Mouse (Mus musculus): ENCODE data around the gene Frrs1. TPM values are rescaled to one million over a fixed set of nuclear protein-coding genes. Genes with fewer than 3 reads are reported as not detected.

The Frrs1 gene
- total RNA-seq, 1 experiment from 2014 or later = 8.6 TPM

DNA sequence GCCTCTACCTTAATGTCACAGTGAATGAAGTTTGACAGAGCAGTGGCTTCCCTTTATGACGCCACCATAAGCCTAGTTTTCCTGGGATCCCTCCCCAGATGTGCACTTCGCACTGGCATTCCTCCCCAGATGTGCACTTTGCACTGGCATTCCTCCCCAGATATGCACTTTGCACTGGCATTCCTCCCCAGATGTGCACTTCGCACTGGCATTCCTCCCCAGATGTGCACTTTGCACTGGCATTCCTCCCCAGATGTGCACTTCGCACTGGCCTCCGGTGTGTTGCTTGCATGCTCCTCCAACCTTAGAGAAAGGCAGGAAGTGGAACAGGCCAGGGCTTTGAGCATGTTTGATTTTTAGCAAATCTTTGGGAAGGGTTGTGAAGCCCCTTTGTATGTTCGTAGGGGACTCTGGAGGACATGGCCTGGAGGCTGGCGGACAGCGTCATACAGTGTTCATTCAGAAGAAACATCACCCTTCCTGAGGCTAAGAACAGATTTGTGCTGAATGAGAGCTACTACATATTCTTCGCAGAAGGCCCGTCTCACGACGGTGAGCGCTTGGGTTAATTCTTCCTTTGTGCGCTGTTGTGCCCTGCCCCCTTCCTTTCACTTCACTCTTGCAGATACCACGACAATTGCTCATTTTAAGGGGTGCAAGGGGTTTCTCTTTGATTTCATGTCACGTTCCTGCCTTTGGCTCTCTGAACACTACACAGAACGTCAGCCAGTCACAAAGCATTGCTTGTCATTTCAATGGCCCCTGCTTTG, 32.4 kb downstream of the Frrs1 start:
- no peak for ATAC-seq (ENCODE audit: extremely low read depth, insufficient number of reproducible peaks, low FRiP score, poor library complexity, severe bottlenecking)

DNA sequence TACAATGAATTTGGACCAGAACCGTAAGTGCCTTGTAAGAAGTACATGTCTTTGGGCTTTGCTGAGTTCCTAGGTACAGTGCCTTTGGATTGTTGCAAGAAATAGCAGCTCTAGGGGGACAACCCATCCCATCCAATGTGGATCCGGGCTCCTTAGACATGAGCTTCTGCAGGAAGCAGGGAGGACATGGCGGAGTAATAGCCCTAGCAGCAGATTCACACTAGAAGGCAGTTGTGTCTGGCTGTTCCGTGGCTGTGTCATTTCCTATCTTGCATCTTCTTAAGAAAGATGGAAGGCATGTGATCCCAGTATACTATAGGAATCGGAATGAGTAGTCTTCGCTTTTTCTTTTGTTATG, 32.9 kb downstream of the Frrs1 start:
- no peak for ATAC-seq (ENCODE audit: extremely low read depth, insufficient number of reproducible peaks, low FRiP score, poor library complexity, severe bottlenecking)

DNA sequence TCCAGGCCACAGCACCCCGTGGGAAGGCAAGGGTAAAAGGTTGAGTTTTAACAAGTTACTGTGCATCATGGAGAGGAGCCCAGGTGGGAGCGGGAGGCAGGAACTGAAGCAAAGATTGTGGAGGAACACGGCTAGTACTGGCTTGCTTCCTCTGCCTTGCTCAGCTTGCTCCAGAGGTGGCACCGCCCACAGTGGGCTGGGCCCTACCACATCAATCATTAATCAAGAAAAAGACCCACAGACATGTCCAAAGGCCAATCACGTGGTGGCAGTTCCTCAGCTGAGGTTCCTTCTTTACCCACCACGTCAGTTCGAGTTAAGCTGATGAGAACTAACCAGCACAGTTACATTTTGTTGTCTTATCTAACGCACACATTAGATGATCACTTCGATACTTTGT, 33.6 kb downstream of the Frrs1 start:
- ATAC-seq (ENCODE audit: extremely low read depth, insufficient number of reproducible peaks, low FRiP score, poor library complexity, severe bottlenecking) = no peak

DNA sequence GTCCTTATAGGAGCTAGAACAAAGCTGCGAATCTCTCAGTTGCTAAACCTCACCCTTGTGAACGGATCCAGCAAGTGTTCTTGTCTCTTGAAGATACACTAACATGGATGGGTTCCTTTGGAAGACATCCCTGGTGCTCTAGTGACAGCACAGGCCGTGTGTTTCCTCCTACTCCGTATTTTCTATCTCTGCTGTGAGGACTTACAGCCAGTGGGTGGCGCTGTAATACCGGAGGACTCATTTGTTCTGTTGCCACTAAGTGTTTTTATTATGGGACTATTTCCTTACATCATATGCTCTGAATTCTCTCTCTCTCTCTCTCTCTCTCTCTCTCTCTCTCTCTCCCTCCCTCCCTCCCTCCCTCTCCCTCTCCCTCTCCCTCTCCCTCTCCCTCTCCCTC, 44.9 kb downstream of the Frrs1 start:
- ATAC-seq (ENCODE audit: extremely low read depth, insufficient number of reproducible peaks, low FRiP score, poor library complexity, severe bottlenecking) = no peak

DNA sequence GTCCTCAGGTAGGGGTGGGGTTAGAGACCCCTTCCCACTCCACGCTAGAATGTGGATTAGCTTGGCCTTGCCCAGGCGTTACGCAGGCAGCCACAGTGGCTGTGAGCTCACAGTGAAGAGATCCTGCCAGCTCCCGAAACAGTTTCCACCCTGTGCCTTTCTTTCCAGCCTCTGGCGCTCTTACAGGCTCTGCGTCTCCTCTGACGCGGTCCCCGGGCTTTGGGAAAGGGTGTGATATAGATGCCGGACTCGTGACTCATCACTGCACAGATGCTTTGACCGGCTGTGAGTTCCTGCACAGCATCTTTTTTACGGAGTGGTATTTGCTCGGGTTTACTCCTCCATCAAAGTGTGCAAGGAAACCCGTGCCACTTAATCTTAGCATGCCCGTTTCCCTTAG, 46.6 kb downstream of the Frrs1 start:
- ATAC-seq (ENCODE audit: extremely low read depth, insufficient number of reproducible peaks, low FRiP score, poor library complexity, severe bottlenecking) = no peak

DNA sequence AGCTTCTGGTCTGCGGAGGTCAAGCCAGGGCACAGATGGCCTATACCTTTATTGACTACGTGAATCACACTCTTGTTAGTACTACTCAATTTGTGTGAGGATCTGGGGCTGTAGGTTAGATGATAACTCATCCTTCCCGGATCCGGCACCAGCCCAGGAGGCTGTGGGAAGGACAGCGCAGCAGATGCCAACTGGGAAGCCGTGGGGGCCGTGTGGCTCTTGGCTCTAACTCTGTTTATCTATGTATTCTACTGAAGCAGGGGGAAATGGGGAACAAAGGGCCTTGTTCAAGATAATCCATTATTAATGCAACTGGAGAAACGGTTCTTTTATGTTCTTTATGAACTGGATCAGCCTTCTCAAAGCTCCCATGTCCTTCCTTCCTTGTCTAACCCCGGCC, 47.3 kb downstream of the Frrs1 start:
- no peak for ATAC-seq (ENCODE audit: extremely low read depth, insufficient number of reproducible peaks, low FRiP score, poor library complexity, severe bottlenecking)

DNA sequence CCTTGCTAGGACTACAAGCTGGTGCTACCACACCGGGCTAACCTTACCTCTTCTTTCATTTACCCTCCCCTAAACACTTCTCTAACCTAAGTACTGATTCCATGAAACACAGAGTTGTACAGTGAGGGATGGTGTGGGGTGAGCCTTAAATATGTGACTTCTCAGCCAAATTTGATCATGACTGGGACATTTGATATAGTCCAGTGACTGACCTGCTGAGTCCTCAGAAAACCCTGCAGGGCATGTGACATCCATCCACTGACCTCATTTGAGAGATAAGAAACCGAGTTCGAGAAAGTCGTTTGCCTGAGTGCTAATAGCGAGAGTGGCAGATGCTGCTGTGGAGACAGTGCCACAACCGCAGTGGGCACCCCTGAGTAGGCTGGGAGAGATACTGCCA, 55.1 kb downstream of the Frrs1 start:
- ATAC-seq (ENCODE audit: extremely low read depth, insufficient number of reproducible peaks, low FRiP score, poor library complexity, severe bottlenecking) = no peak

DNA sequence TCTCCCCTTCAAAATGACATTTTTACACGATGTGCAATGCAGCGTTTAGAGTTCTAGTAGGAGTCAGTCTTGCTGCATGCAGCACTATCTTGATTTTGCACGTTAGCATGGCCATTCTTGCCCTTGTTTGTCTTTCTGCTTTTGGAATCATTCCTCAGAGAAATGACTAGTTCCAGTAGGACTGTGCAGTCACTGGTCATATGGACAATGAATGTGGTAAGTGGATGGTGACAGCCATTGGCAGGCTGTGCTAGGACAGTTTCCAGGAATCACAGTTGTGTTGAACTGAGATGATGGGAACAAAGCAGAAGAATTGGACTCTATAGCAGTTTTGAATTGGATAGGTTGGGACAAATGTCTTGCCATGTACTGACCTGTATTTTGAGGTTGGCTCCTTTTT, 55.7 kb downstream of the Frrs1 start:
- ATAC-seq (ENCODE audit: extremely low read depth, insufficient number of reproducible peaks, low FRiP score, poor library complexity, severe bottlenecking) = no peak

DNA sequence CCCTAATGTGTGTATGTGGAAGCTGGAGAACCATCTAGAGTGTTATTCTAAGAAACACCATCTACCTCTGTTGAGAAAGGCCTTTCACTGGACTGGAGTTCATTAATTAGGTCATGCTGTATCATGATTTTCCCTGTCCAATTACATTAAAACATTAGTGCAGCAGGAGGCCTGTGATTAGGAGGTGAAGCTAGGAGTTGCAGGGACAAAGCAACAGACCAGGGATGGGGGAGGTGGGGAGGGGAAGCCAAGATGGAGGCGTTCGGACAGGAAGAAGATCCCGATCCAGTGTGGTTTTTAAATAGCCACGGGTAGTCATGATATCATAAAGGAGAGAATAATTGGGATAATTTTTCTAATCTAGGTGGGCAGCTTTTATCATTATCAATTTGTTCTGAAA, 57.8 kb downstream of the Frrs1 start:
- ATAC-seq (ENCODE audit: extremely low read depth, insufficient number of reproducible peaks, low FRiP score, poor library complexity, severe bottlenecking) = no peak

DNA sequence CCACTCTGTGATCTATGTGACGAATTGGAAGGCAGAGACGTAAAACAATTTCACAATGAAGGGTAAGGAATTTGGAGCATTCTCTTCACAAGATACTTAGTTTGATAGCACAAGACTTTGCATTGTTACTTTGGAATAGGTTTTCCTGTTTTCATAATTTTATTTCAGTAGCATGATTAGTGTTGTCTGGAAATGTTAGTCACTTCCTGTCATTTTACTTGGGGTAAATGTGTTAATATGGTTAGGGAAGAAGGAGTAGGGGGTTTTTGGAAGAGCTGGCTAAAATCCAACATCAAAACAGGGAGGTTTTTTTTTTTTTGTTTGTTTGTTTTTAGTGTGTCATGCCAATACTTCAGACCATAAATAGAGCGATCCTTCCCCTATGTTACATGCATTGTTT, 62.3 kb downstream of the Frrs1 start:
- ATAC-seq (ENCODE audit: extremely low read depth, insufficient number of reproducible peaks, low FRiP score, poor library complexity, severe bottlenecking) = no peak

DNA sequence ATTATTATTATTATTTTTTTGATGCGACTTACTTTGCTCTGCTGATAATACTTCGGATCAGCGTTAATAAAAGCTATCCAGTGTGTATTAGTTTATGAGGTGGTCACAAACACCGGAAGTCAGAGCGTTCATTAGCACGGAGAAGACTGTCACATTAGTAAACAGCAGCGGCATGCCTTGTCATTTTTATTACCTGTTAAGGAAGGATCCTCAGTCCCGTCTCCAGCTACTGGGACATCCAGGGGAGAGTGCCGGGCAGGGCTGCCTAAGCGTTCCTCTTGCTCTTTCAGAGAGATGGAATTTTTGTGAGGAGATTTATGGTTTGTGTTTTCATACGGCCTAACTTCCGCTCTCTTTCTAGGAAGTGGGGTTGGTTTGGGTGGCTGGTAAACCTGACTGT, 63.8 kb downstream of the Frrs1 start:
- no peak for ATAC-seq (ENCODE audit: extremely low read depth, insufficient number of reproducible peaks, low FRiP score, poor library complexity, severe bottlenecking)

DNA sequence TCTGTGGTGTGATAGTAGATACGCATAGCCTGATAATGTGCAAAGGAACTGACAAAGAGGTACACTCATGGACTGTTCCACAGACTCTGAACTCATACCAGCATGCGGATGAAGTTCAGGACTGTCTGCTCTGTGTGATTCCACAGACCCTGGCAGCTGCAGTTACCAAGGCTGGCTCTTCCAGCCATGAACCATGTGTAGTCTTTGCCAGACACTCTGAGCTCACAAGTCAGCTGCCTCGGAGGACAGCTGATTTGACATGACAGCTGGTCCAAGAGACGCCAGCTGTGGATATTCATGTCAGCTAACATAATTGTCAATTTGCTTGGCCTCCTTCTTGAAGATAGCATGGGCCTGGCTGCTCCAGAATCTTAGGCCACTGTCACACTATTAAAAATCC, 69.7 kb downstream of the Frrs1 start:
- no peak for ATAC-seq (ENCODE audit: extremely low read depth, insufficient number of reproducible peaks, low FRiP score, poor library complexity, severe bottlenecking)

DNA sequence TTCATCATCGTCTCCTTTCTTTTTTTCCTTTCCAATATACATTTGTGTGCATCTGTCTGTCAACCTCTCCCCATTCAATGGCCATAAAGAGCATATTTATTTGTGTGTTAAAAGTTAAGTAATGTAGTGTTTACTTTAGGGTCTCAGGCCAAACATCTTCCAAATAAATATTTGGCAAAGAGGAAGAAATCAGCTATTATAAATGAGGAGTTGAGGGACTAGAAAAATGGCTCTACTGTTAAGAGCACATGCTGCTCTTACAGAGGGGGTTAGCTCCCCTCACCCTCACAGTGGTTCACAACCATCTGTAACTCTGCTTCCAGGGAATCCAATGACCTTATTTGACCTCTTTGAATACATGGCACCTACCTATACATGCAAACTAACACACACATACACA, 73.9 kb downstream of the Frrs1 start:
- ATAC-seq (ENCODE audit: extremely low read depth, insufficient number of reproducible peaks, low FRiP score, poor library complexity, severe bottlenecking) = no peak

DNA sequence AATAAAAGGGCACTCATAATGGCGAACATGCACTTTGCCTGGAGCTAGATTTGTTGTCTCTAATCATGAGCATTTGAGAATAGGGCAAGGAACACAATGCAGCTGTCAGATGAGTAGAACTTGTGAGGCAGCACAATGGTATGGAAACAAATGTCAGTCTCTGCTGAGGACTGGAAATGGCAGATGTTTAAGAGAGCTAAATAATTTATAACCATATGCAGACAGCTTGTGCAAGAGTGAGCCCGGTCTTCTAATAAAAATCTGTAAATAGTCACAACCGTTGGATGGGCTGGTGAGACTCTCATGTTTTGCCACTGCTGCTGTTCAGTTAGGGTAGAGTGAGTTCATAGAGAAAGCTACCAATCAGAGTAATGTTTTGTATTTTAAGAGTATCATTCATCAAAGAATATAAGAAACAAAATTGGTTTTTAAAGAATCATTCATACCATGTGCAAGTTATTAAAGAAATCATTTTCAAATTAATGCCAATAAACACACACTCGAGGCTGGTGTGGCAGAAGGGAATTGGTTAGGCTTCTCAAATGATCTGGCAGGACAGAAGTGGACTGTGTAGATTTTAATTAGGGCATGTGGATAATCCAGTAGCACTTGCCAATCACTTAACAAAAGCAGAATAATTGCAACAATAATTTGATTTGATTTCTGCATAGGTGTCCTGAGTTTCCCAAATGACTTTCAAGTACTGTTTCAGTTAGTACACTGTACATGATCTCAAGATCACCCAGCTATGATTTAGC, 77.8 kb downstream of the Frrs1 start:
- ATAC-seq (ENCODE audit: extremely low read depth, insufficient number of reproducible peaks, low FRiP score, poor library complexity, severe bottlenecking) = no peak

DNA sequence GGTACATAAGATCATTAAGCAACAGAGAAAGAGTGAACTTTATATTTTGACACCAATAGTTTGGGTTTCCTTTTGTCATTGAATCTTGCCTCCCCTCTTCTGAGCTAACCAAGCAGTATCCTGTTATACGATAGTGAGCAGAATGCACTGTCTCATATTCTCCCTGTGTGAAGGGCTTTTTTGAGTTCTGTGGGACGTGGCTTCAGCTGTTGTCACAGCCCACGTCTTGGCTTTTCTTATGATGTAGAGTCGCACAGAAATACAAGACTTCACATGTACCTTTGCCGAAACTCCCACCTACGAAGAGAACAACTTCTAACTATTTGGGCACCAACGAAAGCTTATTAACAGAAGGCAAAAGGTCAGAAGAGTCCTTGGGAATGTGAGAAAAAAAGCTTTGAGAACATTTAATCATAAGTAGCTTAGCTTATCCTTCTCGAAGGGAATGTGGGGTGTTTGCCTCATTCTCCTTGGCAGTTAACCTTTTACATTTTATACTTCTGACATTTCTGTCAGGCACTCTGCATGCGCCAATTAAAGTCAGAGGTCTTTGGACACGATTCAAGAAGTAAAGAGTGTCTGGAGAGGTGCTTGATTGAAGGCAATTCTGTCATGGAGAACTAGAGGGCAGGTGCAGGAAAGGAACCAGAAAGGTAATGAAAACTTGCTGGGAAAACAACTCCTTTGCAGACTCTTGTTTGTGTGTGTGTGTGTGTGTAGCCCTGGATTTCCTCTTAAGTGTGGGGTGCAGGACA, 81.7 kb downstream of the Frrs1 start:
- ATAC-seq (ENCODE audit: extremely low read depth, insufficient number of reproducible peaks, low FRiP score, poor library complexity, severe bottlenecking) = no peak

DNA sequence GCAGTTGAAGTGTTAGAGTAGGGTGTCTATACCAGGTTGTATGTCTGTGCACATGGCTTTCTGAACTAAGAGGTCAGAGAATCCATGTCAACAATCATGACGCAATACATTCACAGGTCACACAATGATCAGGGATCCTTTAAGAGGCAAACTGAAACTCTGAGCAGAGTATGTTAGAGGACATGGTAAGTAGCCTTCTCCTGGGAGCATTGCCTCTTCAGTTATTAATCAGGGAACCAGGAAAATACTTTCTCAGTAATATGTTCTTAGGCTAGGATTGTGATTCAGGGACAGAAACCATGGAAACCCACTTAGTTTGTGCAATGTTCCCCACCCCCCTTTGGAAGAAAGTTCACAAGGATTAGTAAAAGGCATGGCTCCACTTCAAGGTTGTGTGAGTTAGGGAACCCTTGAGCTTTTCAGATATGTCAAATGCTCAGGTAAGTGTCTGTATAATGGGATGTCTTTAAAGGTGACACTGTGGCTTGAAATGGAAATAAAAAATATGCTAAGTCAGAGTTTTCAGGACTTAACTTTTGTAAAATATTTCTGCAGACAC, 82.4 kb downstream of the Frrs1 start:
- ATAC-seq (ENCODE audit: extremely low read depth, insufficient number of reproducible peaks, low FRiP score, poor library complexity, severe bottlenecking) = no peak

DNA sequence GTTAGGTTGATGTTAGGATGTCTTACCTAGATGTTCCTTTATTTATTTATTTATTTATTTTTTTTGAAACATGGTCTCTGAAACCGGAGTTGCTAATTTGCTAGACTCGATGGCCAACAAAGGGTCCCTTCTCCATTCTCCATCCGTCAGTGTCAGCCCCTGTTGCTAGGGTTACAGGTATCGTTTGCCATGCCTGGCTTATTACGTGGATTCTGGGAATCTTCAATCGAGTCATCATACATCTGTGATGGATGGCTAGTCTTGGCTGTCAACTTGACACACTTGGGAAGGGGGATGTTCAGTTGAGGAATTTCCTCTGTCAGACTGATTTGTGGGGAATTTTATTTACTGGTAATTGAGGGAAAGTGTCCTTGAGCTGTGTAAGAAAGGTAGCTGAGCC, 83.5 kb downstream of the Frrs1 start:
- no peak for ATAC-seq (ENCODE audit: extremely low read depth, insufficient number of reproducible peaks, low FRiP score, poor library complexity, severe bottlenecking)

DNA sequence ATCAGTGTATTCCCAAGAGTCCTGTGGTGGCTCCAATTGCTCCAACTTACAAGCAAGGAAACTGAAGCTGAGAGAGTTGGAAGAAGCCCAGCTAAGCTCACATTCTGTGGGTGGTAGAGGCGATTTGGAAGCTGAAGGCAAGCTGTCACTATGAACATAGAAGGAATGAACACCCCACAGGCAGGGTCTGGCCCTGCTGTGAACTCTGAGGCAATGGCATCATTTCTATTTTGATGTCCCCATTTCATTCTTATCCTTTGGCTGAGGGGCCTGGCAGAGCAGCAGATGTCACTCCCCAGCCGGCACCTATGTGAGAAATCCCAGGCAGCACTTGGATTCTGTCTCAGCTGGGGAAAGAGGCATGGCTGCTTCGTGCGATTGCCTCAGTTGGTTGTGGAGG, 84.2 kb downstream of the Frrs1 start:
- no peak for ATAC-seq (ENCODE audit: extremely low read depth, insufficient number of reproducible peaks, low FRiP score, poor library complexity, severe bottlenecking)

DNA sequence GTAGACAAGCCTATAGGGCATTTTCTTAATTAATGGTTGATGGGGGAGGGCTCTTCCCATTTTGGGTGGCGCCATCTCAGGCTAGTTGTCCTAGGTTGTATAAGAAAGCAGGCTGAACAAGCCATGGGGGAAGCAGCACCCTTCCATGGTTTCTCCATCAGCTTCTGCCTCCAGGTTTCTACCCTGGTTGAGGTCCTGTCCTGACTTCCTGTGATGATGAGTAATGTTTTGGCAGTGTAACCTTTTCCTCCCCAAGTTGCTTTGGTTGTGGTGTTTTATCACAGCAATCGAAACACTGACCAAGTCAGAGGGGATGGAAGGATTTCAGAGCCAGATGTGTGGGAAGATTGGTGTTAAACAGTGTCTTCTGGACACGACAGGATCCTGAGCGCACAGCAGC, 87.2 kb downstream of the Frrs1 start:
- ATAC-seq (ENCODE audit: extremely low read depth, insufficient number of reproducible peaks, low FRiP score, poor library complexity, severe bottlenecking) = no peak

DNA sequence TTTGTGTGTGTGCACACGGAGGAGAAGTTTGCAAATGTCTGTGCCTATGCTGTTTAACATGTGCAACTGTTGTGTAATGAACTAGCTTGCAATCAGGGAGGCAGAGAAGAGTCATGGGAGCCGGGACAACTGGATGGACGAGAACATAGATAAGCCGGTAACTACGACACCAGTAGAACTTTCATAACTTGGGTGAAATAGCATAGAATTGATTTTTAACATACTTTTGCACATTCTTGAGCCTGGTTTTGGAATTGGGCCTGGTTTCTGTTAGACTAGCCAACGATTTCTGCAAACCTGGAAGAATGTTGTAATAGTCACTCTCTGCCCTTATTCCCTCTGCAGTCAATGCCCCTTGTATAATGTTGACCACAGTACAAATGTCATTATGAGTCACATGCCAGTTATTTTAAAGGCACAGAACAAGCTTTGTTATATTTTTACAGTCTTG, 91.4 kb downstream of the Frrs1 start:
- no peak for ATAC-seq (ENCODE audit: extremely low read depth, insufficient number of reproducible peaks, low FRiP score, poor library complexity, severe bottlenecking)
